In genomic region chr8:77311762-77312161, GRCm38 (mm10) we compare ENCODE assay signal across 15 mouse cellular contexts.
DNase-seq lines count a peak whose midpoint lies in the region; ATAC-seq and TF ChIP-seq lines count a peak whose summit lies in the region.
"Had no signal": no experiment of that assay in that cellular context is flagged by ENCODE, and none has a peak within 500 bp of the region (broad histone marks: within the 10 kb centered on the region; RNA-seq: fewer than 3 reads in every experiment).

No protein-coding gene starts in this region.

- no peaks in the 10 kb centered on the region for H3K36me3 ChIP-seq in midbrain, embryonic 16.5 days (ENCODE audit: control insufficient read depth, insufficient read depth, low read length)
- no peaks in the 10 kb centered on the region for H3K36me3 ChIP-seq in midbrain, embryonic 10.5 days
- no peaks in the 10 kb centered on the region; the same call in 1 of the 2 replicates for H3K36me3 ChIP-seq in liver, postnatal 0 days (replicated peaks; ENCODE audit: insufficient read depth, low read length)

- H3K9ac ChIP-seq in midbrain, embryonic 16.5 days (ENCODE audit: low read depth, low read length) = no peak overlapping the region
- no peak overlapping the region for H3K9ac ChIP-seq in liver, postnatal 0 days (replicated peaks)

- H3K27me3 ChIP-seq in midbrain, embryonic 16.5 days (ENCODE audit: control insufficient read depth, insufficient read depth, low read depth, low read length) = no peaks in the 10 kb centered on the region
- no peaks in the 10 kb centered on the region for H3K27me3 ChIP-seq in midbrain, embryonic 10.5 days (ENCODE audit: low read depth, poor library complexity, severe bottlenecking)
- no peaks in the 10 kb centered on the region for H3K27me3 ChIP-seq in liver, postnatal 0 days (ENCODE audit: insufficient read depth, low read length)

- 75% methylated on average over 6 of the region's 6 CpGs for WGBS in midbrain, embryonic 16.5 days
- WGBS in midbrain, embryonic 10.5 days = 91% methylated on average over 6 of the region's 6 CpGs
- 83% methylated on average over 6 of the region's 6 CpGs for WGBS in liver, postnatal 0 days (ENCODE audit: insufficient replicate concordance)

- peak; percentile 27; the same call in 1 of the 2 replicates for TF ChIP-seq CTCF in liver, postnatal 0 days (IDR thresholded peaks at IDR 0.05; ENCODE audit: low read depth)

- peak; percentile 48 for ATAC-seq in frontal cortex, adult (ENCODE audit: low TSS enrichment)
- ATAC-seq in midbrain, embryonic 16.5 days = peak; percentile 25; the same call in 1 of the 2 replicates
- no peak for ATAC-seq in liver, postnatal 0 days
- ATAC-seq in cerebellum, adult (ENCODE audit: insufficient number of reproducible peaks, low FRiP score, low TSS enrichment) = no peak

- H3K27ac ChIP-seq in midbrain, embryonic 16.5 days (ENCODE audit: low read length) = no peak overlapping the region
- no peak overlapping the region for H3K27ac ChIP-seq in midbrain, embryonic 10.5 days (replicated peaks)
- H3K27ac ChIP-seq in liver, postnatal 0 days (ENCODE audit: low read depth) = no peak overlapping the region

- H3K4me1 ChIP-seq in midbrain, embryonic 16.5 days (ENCODE audit: control insufficient read depth, insufficient read depth, low read length) = no peaks in the 10 kb centered on the region
- H3K4me1 ChIP-seq in midbrain, embryonic 10.5 days = no peaks in the 10 kb centered on the region
- no peaks in the 10 kb centered on the region for H3K4me1 ChIP-seq in liver, postnatal 0 days (ENCODE audit: insufficient read depth)

- H3K4me3 ChIP-seq in midbrain, embryonic 16.5 days (ENCODE audit: low read depth, low read length) = no peak overlapping the region
- H3K4me3 ChIP-seq in midbrain, embryonic 10.5 days = no peak overlapping the region
- no peak overlapping the region for H3K4me3 ChIP-seq in liver, postnatal 0 days (ENCODE audit: low read depth, low read length)

- H3K4me2 ChIP-seq in midbrain, embryonic 16.5 days (ENCODE audit: low read length) = no peak overlapping the region
- no peak overlapping the region for H3K4me2 ChIP-seq in liver, postnatal 0 days (ENCODE audit: low read depth, low read length)

- H3K9me3 ChIP-seq in midbrain, embryonic 16.5 days (replicated peaks; ENCODE audit: control insufficient read depth, low read length, poor library complexity, severe bottlenecking) = no peaks in the 10 kb centered on the region
- H3K9me3 ChIP-seq in midbrain, embryonic 10.5 days (replicated peaks) = no peaks in the 10 kb centered on the region
- H3K9me3 ChIP-seq in liver, postnatal 0 days (ENCODE audit: low read length) = no peaks in the 10 kb centered on the region

- no peak for DNase-seq in frontal cortex, postnatal 36 days (ENCODE audit: low spot score in 2 of 2)
- peak; percentile 18 for DNase-seq in kidney, adult 9 months
- DNase-seq in kidney, adult 11 months = no peak
- no peak for DNase-seq in midbrain, embryonic 10.5 days (ENCODE audit: low spot score)
- DNase-seq in liver, postnatal 0 days = no peak
- DNase-seq: adrenal gland, postnatal 10 days; B cell, adult 2 months; heart, postnatal 36 days; kidney, postnatal 4 days; lung, adult 18-20 months; right cerebral cortex, postnatal 14 days; thymus, postnatal 4 days had no signal

- TF ChIP-seq EP300 in liver, postnatal 0 days (IDR thresholded peaks at IDR 0.05; ENCODE audit: low read depth) = no peak

Comparison
In these comparisons a context has a peak if more than half of its experiments do, and no peak if none do; other contexts are left out.
1. ATAC-seq: peak in frontal cortex, adult (single experiment) and midbrain, embryonic 16.5 days (single experiment); none in liver, postnatal 0 days (single experiment) and cerebellum, adult (single experiment).